Mouse (Mus musculus) spleen, postnatal 10 days (tissue): ENCODE measurements at regions not wholly inside any gene's neighbourhood (a gene's known extent, or its start where the extent isn't known, plus 50 kb on each side); places are given as distances from the start of the nearest gene placed in this dataset.

Experiments
- DNase-seq, 2 experiments: peaks; one replicate each; pipeline ENCODE4 v3.0.0; 2021 to 2022; ENCODE audit warnings: low spot score in 2 of 2

- no peak for DNase-seq
These were observed 162.6 kb downstream of the Inhbb start for GRCm38 (mm10) chr1:119259455-119259854.

- DNase-seq, result no peak
These were observed 165.3 kb downstream of the Inhbb start for GRCm38 (mm10) chr1:119256769-119257168.

DNA sequence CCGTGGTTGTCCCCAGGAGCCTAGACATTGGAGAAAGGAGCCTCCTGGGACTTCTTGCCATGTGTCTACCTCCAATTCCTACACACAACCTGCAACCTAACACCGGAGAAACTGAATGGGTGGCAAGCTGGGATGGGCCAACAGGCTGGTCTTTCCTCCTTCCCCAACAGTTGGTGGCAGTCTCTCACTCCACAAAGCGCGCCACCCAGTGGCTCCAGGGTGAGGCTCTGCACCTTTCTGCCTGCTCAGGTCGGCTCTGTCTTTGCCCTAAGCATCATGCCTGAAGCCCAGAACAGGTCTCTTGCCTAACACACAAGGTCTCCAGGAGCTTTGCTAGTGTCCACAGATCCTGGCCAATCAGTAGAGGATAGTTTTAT, 166.0 kb downstream of the Inhbb start:
- no peak for DNase-seq

GRCm38 (mm10) chr1:119255386-119256096, 166.5 kb downstream of the Inhbb start:
- no peak for DNase-seq

DNA sequence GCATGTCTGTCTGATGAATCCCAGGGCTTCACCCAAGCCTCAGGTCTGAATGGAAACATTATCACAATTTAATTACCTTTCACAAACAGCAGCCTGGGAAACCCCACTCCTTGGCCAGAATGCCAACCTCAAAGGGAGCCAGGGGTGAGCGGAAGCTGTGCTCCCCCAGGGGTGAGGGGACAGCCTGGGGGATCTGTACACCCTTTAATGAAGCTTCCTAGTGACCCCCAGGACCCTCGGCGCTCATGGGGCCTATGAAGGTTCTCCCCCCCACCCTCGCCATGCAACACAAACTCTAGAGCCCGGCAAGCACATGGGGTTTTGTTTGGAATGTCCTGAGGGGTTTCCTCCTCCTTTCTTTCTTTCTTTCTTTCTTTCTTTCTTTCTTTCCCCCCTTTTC, 167.1 kb downstream of the Inhbb start:
- DNase-seq, result no peak

DNA sequence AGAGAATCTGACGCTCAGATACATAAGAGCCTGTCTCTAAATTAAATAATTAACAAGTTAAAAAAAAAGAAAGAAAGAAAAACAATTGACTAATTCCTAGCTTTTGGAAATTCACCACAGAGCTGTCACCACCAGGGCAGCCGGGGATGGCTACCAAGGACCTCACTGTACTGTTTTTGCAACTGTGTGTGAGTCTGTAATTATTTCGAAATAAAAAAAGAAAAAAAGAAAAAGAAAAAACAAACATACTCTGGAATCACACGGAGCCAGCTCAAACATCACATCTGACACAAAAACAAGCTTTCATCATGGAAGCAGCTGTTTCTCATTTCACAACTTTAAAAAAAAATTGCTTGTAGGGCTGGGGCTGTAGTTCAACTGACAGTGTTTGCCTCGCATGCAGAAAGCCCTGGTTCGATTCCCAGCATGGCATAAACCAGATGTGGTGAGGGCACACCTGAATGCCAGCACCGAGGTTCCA, 168.6 kb downstream of the Inhbb start:
- DNase-seq, result no peak

- DNase-seq, result no peak
These were observed 169.6 kb downstream of the Inhbb start for GRCm38 (mm10) chr1:119252403-119252802.

- no peak for DNase-seq
These were observed 170.3 kb downstream of the Inhbb start for GRCm38 (mm10) chr1:119251741-119252140.

DNA sequence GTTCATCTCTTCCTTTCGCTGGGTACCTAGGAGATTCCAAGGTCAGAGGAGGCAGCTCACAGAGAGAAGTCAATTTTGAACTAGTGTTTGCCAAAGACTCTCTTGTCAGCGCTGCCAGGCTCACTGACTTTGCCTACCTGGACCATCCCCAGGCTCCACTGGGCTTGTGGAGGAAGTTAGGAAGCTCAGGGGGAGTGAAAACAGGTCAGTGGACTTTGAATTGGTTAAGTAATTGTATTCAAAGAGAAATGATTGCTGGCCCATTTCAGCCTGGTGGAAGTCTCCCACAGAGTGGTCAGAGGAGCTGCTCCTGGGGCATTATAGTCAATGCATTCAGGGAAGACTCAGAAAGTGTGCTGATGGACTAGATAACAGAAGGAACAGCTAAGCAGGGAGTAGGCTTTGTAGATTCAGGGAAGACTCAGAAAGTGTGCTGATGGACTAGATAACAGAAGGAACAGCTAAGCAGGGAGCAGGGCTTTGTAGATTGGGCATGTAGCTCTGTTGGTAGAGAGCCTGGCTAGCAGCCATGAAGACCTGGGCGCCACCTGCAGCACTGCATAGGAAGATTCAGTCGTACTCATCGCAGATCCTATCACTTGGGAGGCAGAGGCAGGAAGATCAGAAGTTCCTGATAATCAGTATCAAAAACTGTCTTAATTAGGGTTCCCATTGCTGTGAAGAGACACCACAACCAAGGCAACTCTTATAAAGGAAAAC, 173.1 kb downstream of the Inhbb start:
- no peak for DNase-seq

DNA sequence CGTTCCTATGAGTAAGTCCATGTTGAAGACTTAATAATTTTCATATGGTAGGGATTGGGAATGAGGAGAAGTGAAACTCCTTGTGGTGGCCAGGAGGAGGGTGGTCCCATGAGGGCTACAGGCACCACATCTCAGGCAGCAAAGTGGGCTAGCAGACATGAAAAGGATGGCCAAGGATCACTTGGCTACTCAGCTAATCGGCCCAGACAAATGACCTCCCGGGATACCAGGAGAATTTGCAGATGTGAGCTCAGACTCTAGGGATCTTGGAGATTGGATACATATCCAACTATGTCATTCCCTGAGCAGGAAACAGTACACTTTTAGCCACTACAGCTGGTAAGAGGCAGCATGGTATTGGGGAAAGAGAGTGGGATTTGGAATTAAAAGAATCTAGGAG, 174.9 kb downstream of the Inhbb start:
- DNase-seq, result no peak

GRCm38 (mm10) chr1:119238463-119238862, 183.6 kb downstream of the Inhbb start:
- no peak for DNase-seq

DNA sequence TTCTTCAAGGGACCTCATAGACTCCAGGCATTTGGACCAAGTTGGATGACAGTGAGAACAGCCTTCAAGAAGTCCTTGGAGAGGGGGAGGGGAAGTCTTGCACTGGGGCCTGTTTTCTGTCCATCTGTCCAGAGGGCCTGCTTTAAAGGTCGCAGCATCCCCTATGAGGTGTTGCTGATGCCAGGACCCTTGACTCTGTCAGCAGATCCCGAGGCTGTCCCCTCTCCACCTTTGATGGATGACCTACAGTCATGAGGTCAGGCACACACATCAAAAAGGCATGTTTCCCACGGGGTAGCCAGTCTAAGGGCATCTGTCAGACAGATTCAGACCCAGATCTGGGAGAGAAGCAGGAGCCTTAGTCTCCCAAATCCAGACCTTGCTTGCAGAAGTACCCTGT, 183.4 kb upstream of the Gli2 start:
- DNase-seq, result no peak

GRCm38 (mm10) chr1:119234449-119234848, 181.0 kb upstream of the Gli2 start:
- peak in 1 of 2 experiments; percentile 15 for DNase-seq

DNA sequence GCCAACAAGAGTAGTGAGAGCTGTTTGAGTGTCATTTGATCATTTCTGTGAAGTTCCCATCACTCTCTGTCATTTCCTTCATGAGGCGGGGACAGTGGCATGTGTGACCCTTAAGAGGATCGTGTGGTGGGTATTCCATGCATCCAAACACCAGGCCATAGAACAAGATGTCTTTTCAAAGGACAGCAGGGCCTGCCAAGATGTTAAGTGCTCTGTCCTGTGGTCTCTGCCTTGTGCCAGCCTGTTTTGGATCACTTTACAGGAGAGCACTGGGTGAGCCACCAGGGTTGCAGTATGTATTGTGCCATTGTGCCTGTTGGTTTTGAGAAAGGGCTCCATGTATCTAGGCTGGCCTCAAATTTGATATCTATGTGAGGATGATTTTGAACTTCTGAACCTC, 173.6 kb upstream of the Gli2 start:
- DNase-seq, result no peak

DNA sequence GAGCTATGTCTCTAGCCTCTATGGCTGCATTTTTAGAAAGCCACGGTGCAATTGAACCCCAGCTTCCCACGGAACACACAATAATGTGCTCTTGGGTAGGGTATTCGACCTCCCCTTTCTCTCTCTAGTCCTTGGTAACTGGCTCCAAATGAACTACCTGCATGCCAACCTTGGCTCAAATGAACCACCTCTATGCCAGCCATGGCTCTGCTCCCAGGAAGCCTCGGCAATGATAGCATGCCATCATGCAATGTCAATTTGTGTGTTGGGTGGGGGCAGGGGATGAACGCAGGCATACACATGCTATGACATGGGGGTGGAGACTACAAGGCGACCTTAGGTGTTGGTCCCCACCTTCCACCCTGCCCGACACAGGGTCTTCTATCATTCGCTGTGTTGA, 170.5 kb upstream of the Gli2 start:
- DNase-seq, result no peak

GRCm38 (mm10) chr1:119221901-119222300, 168.5 kb upstream of the Gli2 start:
- no peak for DNase-seq

GRCm38 (mm10) chr1:119221012-119221411, 167.6 kb upstream of the Gli2 start:
- no peak for DNase-seq

DNA sequence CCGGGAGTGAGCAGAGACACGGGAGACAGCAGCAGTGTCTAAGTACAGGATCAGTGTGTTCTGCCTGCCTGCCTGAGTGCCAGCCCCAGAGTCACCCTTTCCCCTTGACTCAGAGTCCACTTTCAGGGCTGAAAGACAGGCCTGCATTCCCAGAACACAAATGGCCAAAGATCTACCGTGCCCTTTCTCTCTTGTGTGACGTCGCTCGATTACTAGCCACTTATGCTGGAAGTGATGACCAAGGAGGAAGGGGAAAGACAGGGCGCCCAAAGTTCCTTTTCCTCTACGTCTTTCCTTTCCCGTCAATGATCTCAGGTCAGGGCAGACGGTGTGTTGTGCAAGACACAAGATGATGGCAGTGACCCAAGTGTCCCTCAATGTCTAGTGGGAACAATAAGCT, 166.4 kb upstream of the Gli2 start:
- DNase-seq, result no peak

DNA sequence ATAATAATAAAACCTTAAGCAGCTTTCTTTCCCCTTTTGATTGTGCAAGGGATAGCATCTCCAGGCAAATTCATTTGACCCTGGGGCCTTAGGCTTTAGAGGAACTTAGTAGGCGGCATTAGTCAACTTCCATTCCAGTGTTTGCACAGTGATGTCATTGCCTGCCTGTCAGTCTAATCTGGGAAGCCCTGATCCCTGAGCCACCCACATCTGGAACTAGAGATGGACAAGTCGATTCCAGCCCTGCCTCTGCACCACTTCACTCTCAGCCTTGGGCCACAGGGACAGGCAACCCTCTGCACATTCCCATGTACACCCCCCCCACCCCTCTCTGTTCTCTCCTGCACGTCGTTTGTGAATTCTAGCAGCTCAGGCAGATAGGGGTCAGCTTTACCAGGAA, 164.0 kb upstream of the Gli2 start:
- DNase-seq, result no peak

DNA sequence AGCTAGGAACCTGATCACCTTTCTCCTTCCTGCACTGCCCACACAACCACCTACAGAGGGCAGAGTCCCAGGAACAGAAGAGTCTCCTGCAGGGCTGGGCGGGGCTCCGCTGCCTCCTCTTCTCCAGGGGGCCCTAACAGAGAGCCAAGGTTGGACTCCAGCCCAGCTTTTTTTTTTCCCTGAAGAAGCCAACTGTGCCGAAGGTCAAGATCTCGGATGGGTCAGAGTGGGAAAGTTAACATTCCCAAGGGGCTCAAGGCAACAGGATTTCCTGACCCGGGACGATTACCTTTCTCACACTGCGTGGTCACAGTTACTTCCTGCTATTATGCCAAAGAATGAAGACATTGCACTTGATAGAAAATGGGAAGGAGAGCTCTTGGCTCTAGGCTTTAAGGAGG, 156.2 kb upstream of the Gli2 start:
- DNase-seq, result no peak

DNA sequence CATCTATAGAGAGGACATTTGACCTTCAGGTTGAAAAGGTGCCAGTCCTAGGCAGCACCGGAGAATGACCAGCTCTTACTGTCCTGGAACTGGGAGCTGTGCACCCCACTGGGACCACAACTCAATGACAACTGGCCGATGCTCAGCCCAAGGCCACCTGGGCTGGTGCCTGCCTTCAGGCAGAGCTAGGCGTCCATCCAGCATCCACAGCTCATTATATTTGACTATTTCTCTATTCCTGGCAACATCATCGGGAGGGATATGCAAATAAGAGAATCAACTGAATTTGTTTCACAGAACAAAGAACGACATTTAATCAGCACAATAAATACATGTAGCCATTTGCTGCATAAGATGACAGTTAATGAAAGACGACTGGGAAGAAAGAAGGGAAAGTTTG, 149.0 kb upstream of the Gli2 start:
- no peak for DNase-seq

DNA sequence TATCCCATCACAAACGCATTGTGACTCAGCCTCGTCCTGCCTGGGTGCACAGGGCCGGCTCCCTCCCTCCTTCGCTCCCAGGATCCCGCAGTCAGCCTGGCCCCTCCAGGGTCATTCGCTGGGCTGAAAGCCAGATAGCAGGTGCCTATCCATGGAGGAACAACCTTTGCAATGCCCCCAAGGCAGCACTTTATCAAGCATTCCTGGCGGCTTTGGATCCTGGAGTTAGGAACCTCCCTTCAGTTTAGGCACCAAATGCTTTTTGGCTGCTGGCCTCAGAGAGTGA, 143.9 kb upstream of the Gli2 start:
- DNase-seq, result no peak

DNA sequence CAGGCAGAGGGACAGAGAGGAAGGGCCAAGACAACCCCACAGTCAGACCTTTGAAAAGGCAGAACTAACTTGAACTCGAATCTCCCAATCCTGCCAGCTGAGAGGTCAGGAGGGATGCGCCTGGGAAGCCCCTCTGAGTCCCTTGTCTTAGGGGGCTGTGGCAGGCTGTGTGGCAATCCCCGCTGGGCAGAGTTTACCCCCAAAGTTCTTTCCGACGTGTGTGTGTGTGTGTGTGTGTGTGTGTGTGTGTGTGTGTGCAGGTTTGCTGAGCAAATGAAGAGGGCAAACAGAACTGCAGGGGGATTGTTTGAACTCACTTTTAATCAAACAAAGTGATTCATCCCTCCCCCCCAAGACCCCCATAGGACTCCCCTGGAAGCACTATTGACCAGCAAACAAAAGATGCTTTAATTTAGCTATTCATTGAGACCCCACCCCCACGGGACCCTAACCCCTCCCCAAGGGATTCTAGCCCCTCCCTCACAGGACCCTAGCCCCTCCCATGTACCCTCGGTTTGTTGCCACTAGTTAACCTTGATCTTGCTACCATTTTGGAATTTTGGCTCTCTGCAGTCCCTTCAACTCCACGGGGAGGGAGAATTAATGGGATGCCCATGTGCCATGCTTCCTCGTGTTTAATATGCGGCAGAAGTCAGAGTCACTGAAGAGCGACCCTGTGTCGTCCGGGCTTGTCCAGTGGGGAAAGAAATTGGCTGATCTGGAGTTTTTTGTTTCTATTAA, 143.4 kb upstream of the Gli2 start:
- no peak for DNase-seq
